ENCODE assay signal across 8 mouse cellular contexts in genomic region chrX:53045187-53045903, GRCm38 (mm10). TPM values are rescaled to one million over a fixed set of nuclear protein-coding genes. Genes with fewer than 3 reads are reported as not detected.
A peak's percentile ranks its signal among the peaks of the same experiment; 100 is the strongest.
DNase-seq lines count a peak whose midpoint lies in the region; ATAC-seq and TF ChIP-seq lines count a peak whose summit lies in the region.
"Had no signal": no experiment of that assay in that cellular context is flagged by ENCODE, and none has a peak within 500 bp of the region (broad histone marks: within the 10 kb centered on the region; RNA-seq: fewer than 3 reads in every experiment).

No protein-coding gene starts in this region.

- no peak overlapping the region for H3K4me3 ChIP-seq in heart, embryonic 15.5 days
- no peak overlapping the region for H3K4me3 ChIP-seq in stomach, postnatal 0 days (ENCODE audit: low read depth, low read length)
- H3K4me3 ChIP-seq: midbrain, embryonic 12.5 days had no signal

- peak; percentile 58; the same call in 1 of the 2 replicates for ATAC-seq in heart, embryonic 15.5 days (replicated peaks; ENCODE audit: insufficient number of reproducible peaks, insufficient read depth, low FRiP score, low read depth)
- no peak; the same call in 1 of the 2 replicates for ATAC-seq in stomach, postnatal 0 days (ENCODE audit: low FRiP score, low TSS enrichment)

- TF ChIP-seq CTCF in stomach, postnatal 0 days (IDR thresholded peaks at IDR 0.05; ENCODE audit: low read depth), result no peak

- H3K4me2 ChIP-seq in heart, embryonic 15.5 days, result 0 out of 2 replicates have a peak overlapping the region, but pooled peaks have one; percentile 4
- H3K4me2 ChIP-seq in stomach, postnatal 0 days (replicated peaks; ENCODE audit: low read depth), result no peak overlapping the region
- H3K4me2 ChIP-seq: midbrain, embryonic 12.5 days had no signal

- H3K27me3 ChIP-seq in heart, embryonic 15.5 days, result no peaks in the 10 kb centered on the region
- no peaks in the 10 kb centered on the region for H3K27me3 ChIP-seq in stomach, postnatal 0 days (ENCODE audit: control insufficient read depth, insufficient read depth, low read length)
- H3K27me3 ChIP-seq: midbrain, embryonic 12.5 days had no signal

- no peaks in the 10 kb centered on the region for H3K36me3 ChIP-seq in heart, embryonic 15.5 days
- H3K36me3 ChIP-seq in stomach, postnatal 0 days (ENCODE audit: control insufficient read depth, insufficient read depth, low read length), result no peaks in the 10 kb centered on the region
- H3K36me3 ChIP-seq: midbrain, embryonic 12.5 days had no signal

- WGBS in heart, embryonic 15.5 days, result 17% methylated on average over 10 of the region's 10 CpGs
- WGBS in stomach, postnatal 0 days, result 43% methylated on average over 10 of the region's 10 CpGs

- no peaks in the 10 kb centered on the region for H3K9me3 ChIP-seq in heart, embryonic 15.5 days (replicated peaks)
- no peaks in the 10 kb centered on the region for H3K9me3 ChIP-seq in stomach, postnatal 0 days (ENCODE audit: control insufficient read depth, low read length)
- H3K9me3 ChIP-seq: midbrain, embryonic 12.5 days had no signal

- peak overlapping the region; percentile 77 for H3K27ac ChIP-seq in heart, embryonic 15.5 days
- H3K27ac ChIP-seq in stomach, postnatal 0 days (replicated peaks), result 0 out of 2 replicates have a peak overlapping the region, but pooled peaks have one; percentile 18
- H3K27ac ChIP-seq: midbrain, embryonic 12.5 days had no signal

- H3K4me1 ChIP-seq in heart, embryonic 15.5 days (replicated peaks), result peaks cover 27% of the 10 kb centered on the region
- H3K4me1 ChIP-seq in stomach, postnatal 0 days (replicated peaks; ENCODE audit: control insufficient read depth, insufficient read depth), result no peaks in the 10 kb centered on the region

- TF ChIP-seq EP300 in stomach, postnatal 0 days (optimal IDR thresholded peaks at IDR 0.05), result no peak

- peak; percentile 14 for DNase-seq in ovary, postnatal 36 days (ENCODE audit: low spot score)
- DNase-seq in ovary, adult 18-20 months (ENCODE audit: low spot score), result no peak
- DNase-seq in kidney, postnatal 25 days, result peak; percentile 66 to 70
- no peak for DNase-seq in stomach, postnatal 0 days (ENCODE audit: low spot score)
- DNase-seq in c-Kit-positive CD71-positive TER-119-positive erythroid progenitor cells, embryonic 14.5 days (ENCODE audit: low spot score), result no peak
- DNase-seq in T-cell, adult 2 months (ENCODE audit: low spot score), result no peak

- H3K9ac ChIP-seq in heart, embryonic 15.5 days, result no peak overlapping the region
- H3K9ac ChIP-seq in stomach, postnatal 0 days (ENCODE audit: low read length), result no peak overlapping the region
- H3K9ac ChIP-seq: midbrain, embryonic 12.5 days had no signal

RNA-seq across cellular contexts. Expression of gene Hprt, which starts 57.4 kb away (rescaled TPM):
- 191 and 238 TPM in 2 replicates for polyA plus RNA-seq in heart, embryonic 15.5 days (2015; fragmentation: Nextera tagmentation; extraction: Ambion mirVana)
- 251 and 254 TPM in 2 replicates for polyA plus RNA-seq in stomach, postnatal 0 days (2015; fragmentation: Nextera tagmentation; extraction: Ambion mirVana)

Comparison
In these comparisons a context has a peak if more than half of its experiments do, and no peak if none do; other contexts are left out.
1. DNase-seq: peak in ovary, postnatal 36 days (single experiment) and kidney, postnatal 25 days (2 of 2); none in ovary, adult 18-20 months (single experiment), stomach, postnatal 0 days (single experiment), c-Kit-positive CD71-positive TER-119-positive erythroid progenitor cells, embryonic 14.5 days (single experiment) and T-cell, adult 2 months (single experiment).